Mouse (Mus musculus): Measurements from ENCODE around the gene Nucb2. TPM values are rescaled to one million over a fixed set of nuclear protein-coding genes. Genes with fewer than 3 reads are reported as not detected.

Gene Nucb2
- polyA plus RNA-seq, 2 experiments: 21.5 to 27.5 TPM

DNA sequence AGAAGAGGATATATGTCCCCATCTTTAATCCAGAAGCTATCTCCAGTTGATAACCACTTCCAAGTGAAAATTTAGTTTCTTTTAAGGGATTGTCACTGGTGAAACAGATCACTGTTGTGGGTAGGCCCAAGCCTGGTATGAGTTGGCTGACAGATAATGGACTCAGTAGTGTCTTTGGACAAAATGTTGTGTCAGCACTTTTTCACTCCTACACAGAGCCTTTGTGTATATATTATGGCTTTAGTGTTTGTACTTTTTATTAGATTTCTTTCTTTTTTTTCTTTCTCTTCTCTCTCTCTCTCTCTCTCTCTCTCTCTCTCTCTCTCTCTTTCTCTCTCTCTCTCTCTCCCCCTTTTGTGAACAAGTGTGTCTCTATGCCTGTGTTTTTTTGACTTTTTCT lies 52.7 kb downstream of the Nucb2 start:
- no peaks in the 10 kb centered on the region for H3K4me1 ChIP-seq (ENCODE audit: control insufficient read depth, insufficient read depth, low read length)
- H3K9me3 ChIP-seq (ENCODE audit: control insufficient read depth, low read length): no peaks in the 10 kb centered on the region
- H3K27ac ChIP-seq (replicated peaks; ENCODE audit: low read depth, low read length): no peak overlapping the region
- no peak overlapping the region for H3K4me2 ChIP-seq (replicated peaks; ENCODE audit: low read depth, low read length, severe bottlenecking)
- no peak for TF ChIP-seq POLR2A (IDR thresholded peaks at IDR 0.05; ENCODE audit: borderline replicate concordance, extremely low read depth, insufficient read depth, insufficient read length)
- no peak overlapping the region for H3K4me3 ChIP-seq (replicated peaks; ENCODE audit: low read length)
- ATAC-seq (ENCODE audit: low FRiP score, low read depth) (no peak), DNase-seq (ENCODE audit: low spot score) (no peak)
- H3K9ac ChIP-seq (ENCODE audit: low read depth, low read length, severe bottlenecking): no peak overlapping the region
- H3K27me3 ChIP-seq (ENCODE audit: control insufficient read depth, insufficient read depth, low read length): no peaks in the 10 kb centered on the region
- H3K36me3 ChIP-seq (ENCODE audit: control insufficient read depth, insufficient read depth, low read length): no peaks in the 10 kb centered on the region

DNA sequence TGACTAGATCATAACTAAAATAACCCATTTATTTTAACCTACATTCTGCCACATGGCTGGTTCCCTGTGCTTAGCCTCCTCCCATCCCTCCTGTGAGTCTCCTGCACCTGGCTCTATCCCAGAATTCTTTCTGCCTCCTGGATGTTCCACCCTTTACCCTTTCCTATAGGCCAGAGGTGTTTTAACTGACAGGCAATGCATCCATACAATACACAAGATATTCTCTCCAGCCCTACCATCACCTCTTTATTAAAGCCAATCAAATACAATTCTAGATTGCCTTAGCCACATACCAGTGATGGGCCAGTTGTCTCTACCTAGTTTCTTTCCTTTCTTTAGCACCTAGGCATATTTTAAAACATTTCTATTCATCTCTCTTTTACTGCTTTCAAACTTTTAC lies 70.4 kb downstream of the Nucb2 start:
- no peaks in the 10 kb centered on the region for H3K9me3 ChIP-seq (ENCODE audit: control insufficient read depth, low read length)
- H3K4me1 ChIP-seq (ENCODE audit: control insufficient read depth, insufficient read depth, low read length): no peaks in the 10 kb centered on the region
- DNase-seq (ENCODE audit: low spot score) (no peak), ATAC-seq (ENCODE audit: low FRiP score, low read depth) (no peak)
- H3K27me3 ChIP-seq (ENCODE audit: control insufficient read depth, insufficient read depth, low read length): no peaks in the 10 kb centered on the region
- TF ChIP-seq POLR2A (IDR thresholded peaks at IDR 0.05; ENCODE audit: borderline replicate concordance, extremely low read depth, insufficient read depth, insufficient read length): no peak
- no peak overlapping the region for H3K4me2 ChIP-seq (replicated peaks; ENCODE audit: low read depth, low read length, severe bottlenecking)
- no peak overlapping the region for H3K4me3 ChIP-seq (replicated peaks; ENCODE audit: low read length)
- no peak overlapping the region for H3K27ac ChIP-seq (replicated peaks; ENCODE audit: low read depth, low read length)
- H3K36me3 ChIP-seq (ENCODE audit: control insufficient read depth, insufficient read depth, low read length): no peaks in the 10 kb centered on the region
- no peak overlapping the region for H3K9ac ChIP-seq (ENCODE audit: low read depth, low read length, severe bottlenecking)

Other genes starting within 250 kb of the Nucb2 start
- 12.9 and 14.3 TPM in 2 replicates for gene Plekha7, start 196.0 kb upstream of the Nucb2 start, polyA plus RNA-seq (2012; rRNA removed)
- 9.2 and 9.9 TPM in 2 replicates for gene Plekha7, start 196.0 kb upstream of the Nucb2 start, polyA plus RNA-seq (2014; fragmentation: Nextera tagmentation; extraction: Ambion mirVana)
- gene Rps13, start 170.2 kb upstream of the Nucb2 start, polyA plus RNA-seq (2012; rRNA removed): 952 and 1,380 TPM in 2 replicates
- gene Rps13, start 170.2 kb upstream of the Nucb2 start, polyA plus RNA-seq (2014; fragmentation: Nextera tagmentation; extraction: Ambion mirVana): 930 and 1,010 TPM in 2 replicates
- 21.4 and 21.8 TPM in 2 replicates for gene Pik3c2a, start 60.9 kb upstream of the Nucb2 start, polyA plus RNA-seq (2012; rRNA removed)
- 22.9 and 29.8 TPM in 2 replicates for gene Pik3c2a, start 60.9 kb upstream of the Nucb2 start, polyA plus RNA-seq (2014; fragmentation: Nextera tagmentation; extraction: Ambion mirVana)

Data from limb, embryonic 14.5 days (tissue).